Mouse (Mus musculus) bone marrow, adult 2 months (tissue): ENCODE data around the gene Akap9. TPM values are rescaled to one million over a fixed set of nuclear protein-coding genes. Genes with fewer than 3 reads are reported as not detected.
"Not testable (repeated sequence)": the region's sequence is repeated elsewhere in the genome, so short reads cannot be mapped to it uniquely, and the experiment has no call there.

Source experiments
- H3K27ac ChIP-seq: fragments of 200-500 bp; 2 replicates; pipeline ENCODE4 v1.5.1; 2012; ENCODE audit warnings: low read depth, mild to moderate bottlenecking, control low read depth, inconsistent platforms, low read length; ENCODE audit not compliant: control insufficient read depth, poor library complexity, insufficient read depth
- H3K4me1 ChIP-seq: fragments of 200-500 bp; 2 replicates; pipeline ENCODE4 v1.6.1; 2011; ENCODE audit warnings: low read length; ENCODE audit not compliant: control insufficient read depth, insufficient read depth
- H3K4me3 ChIP-seq: fragments of 200-500 bp; replicated peaks from 2 replicates; pipeline ENCODE3; 2011; ENCODE audit warnings: mild to moderate bottlenecking, low read depth, low read length, control low read depth; ENCODE audit not compliant: control insufficient read depth
- CTCF ChIP-seq: fragments of 200-500 bp; IDR thresholded peaks from 2 replicates; pipeline ENCODE4 v1.5.1; 2011; ENCODE audit warnings: low read length, control low read depth; ENCODE audit not compliant: control insufficient read depth, insufficient read depth
- POLR2A ChIP-seq: fragments of 200-500 bp; IDR thresholded peaks from 2 replicates; pipeline ENCODE4 v1.6.1; 2011; ENCODE audit warnings: low read depth, mild to moderate bottlenecking, control low read depth, low read length, borderline replicate concordance; ENCODE audit not compliant: control insufficient read depth
- WGBS: fragments of 180-500 bp; shearing (Covaris S2); methylation state at CpG from one replicate; pipeline ENCODE4 v1.1.7; 2018; 5-methylcytosine and 5-hydroxymethylcytosine counted together
- polyA plus RNA-seq: library from polyadenylated mRNA; stranded (reverse); fragments of >200 nt; gene quantifications from 2 replicates; pipeline ENCODE4 v1.2.4, GENCODE M21; 2011; ENCODE audit warnings: low replicate concordance; ENCODE audit not compliant: missing spikeins, insufficient read depth, insufficient read length

Gene Akap9
- polyA plus RNA-seq, 1 experiment = 12.5 TPM

DNA sequence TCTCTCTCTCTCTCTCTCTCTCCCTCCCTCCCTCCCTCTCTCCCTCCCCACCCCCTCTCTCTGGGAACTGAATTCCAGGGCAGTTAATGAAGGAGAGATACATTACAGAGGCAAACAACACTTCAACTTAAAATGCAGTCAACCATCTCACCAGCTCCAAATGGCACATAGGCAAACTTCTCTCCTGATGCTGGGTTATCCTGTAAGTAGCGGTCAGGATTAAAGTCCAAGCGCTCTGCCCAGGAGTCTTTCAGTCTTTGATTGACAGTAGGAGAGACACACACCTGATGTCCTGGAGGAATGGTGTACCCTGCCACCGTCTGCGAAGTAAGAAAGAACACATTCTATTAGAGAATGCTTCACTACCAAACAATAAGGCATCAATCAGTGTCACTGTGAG lies 158.5 kb downstream of the Akap9 start:
- TF ChIP-seq POLR2A (no peak), CTCF (no peak)
- H3K27ac ChIP-seq = no peak overlapping the region
- no peak overlapping the region for H3K4me3 ChIP-seq
- H3K4me1 ChIP-seq = no peaks in the 10 kb centered on the region
- 90% methylated on average over 4 of the region's 4 CpGs for WGBS

DNA sequence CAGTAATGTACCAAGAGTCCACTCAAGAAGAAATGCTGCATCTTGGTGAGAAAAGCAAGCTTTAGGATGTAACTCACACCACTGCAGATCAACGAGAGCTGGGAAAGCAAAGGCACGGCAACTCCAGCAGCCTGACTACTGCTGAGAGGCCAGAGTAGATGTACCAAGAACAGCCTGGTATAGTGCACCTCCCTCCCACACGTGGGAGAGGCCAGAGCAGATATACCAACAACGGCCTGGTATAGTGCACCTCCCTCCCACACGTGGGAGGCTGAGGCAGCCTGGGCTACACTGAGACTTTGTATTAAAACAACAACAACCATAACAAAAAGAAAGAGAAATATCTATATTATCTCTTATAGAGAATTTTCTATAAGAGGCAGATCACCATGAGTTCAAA lies 160.3 kb downstream of the Akap9 start:
- H3K4me1 ChIP-seq = no peaks in the 10 kb centered on the region
- TF ChIP-seq CTCF (no peak), POLR2A (no peak)
- no peak overlapping the region for H3K4me3 ChIP-seq
- WGBS = 79% methylated on average over 5 of the region's 5 CpGs
- no peak overlapping the region for H3K27ac ChIP-seq

DNA sequence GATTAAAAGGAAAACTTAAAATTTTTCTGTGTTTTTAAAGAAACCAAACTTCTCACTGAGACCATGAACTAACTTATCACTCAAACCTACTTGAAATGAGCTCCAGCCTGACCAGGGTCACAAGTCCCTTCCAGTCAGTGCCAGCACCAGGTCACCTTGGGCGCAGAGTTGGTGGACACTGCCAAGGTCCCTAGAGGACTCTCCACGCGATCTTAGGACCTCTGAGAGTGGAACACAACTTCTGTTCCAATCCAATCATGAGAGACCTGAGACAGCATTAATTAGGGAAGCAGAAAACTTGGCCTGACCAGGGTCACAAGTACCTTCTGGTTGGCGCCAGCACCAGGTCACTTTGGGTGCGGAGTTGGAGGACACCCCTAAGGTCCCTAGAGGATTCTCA lies 166.6 kb downstream of the Akap9 start:
- WGBS = 88% methylated on average over 5 of the region's 5 CpGs
- no peak overlapping the region for H3K27ac ChIP-seq
- TF ChIP-seq CTCF (no peak), POLR2A (no peak)
- no peak overlapping the region for H3K4me3 ChIP-seq
- H3K4me1 ChIP-seq = no peaks in the 10 kb centered on the region

DNA sequence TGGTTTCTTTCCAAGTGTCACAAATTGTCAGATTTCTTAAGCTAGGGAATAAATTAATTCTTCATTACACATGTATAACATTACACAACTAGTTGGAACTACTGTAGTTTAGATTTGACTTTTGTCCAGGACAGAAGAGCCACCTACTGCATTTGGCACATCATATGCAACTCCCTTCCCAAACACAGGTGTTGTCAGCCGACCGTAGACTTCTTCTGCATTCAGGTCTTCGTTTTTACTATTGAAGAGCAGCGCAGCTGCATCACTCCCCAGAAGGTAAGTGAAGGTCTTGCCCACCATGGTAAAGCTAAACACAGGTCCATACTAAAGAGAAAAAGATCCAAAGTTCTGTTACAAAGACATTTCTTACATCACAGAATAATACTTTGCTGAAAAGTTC lies 173.2 kb downstream of the Akap9 start:
- no peaks in the 10 kb centered on the region; the same call in 1 of the 2 replicates for H3K4me1 ChIP-seq

DNA sequence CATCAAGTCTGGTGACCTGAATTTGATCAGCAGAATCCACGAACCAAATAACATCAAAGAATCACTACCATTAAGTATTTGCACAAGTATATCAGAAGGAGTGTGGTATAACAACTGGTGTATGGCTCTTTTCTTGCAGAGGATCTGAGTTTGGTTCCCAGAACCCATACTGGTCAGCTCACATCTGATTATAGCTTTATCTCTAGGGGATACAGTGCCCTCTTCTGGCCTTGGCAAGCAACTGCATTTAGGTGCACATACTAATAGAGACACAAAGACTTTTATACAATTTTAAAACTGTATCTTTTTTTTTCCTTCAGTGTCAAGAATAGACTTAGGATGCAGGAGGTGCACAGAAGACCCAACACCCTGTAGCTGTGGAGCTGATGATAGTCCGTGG lies 173.9 kb downstream of the Akap9 start:
- no peak overlapping the region for H3K4me3 ChIP-seq
- no peak for TF ChIP-seq CTCF
- no peak for TF ChIP-seq POLR2A
- H3K27ac ChIP-seq = no peak overlapping the region
- H3K4me1 ChIP-seq = no peaks in the 10 kb centered on the region; the same call in 1 of the 2 replicates
- 83% methylated on average over 2 of the region's 2 CpGs for WGBS

More for the DNA sequence above, 173.2 kb downstream of the Akap9 start:
- no peak overlapping the region for H3K27ac ChIP-seq
- TF ChIP-seq CTCF (no peak), POLR2A (no peak)
- no peak overlapping the region for H3K4me3 ChIP-seq
- 88% methylated on average over 4 of the region's 4 CpGs for WGBS

DNA sequence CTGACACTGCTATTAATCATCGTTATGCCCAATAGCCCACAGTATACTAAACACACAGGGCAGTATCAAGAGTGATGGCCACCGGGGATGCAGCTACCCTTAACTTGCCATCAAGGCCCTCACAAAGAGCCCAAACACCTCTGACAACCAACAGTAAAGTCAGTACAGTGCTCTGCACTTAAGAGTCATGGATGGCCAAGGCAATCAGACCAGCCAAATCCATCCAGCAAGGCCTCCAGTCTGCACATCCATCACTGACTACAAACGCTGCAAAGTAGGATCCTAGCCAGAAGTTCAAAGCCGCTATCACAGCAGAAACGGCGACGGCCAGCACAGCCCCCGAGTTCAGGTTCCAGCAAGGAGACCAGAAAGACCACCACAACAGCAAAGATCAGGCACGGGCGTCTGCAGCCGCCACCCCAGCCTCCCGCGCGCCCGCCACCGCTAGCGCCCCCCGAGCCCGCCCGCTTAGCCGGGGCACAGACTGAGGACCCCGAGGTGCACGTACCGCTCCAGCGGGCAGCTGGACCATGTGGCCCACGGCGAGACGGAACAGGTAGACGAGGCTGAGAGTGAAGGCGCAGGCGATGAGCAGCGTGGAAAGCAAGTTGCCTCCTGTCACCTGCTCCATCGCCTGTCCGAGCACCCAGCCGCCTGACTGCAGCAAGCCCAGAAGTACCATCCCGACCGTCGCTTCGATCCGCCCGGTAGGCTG lies 175.9 kb downstream of the Akap9 start:
- no peaks in the 10 kb centered on the region; the same call in 1 of the 2 replicates for H3K4me1 ChIP-seq
- peak overlapping the region; percentile 86 for H3K4me3 ChIP-seq
- peak overlapping the region; percentile 46; the same call in 1 of the 2 replicates for H3K27ac ChIP-seq
- 2% methylated on average over 41 of the region's 41 CpGs for WGBS
- no peak for TF ChIP-seq POLR2A
- TF ChIP-seq CTCF = no peak

DNA sequence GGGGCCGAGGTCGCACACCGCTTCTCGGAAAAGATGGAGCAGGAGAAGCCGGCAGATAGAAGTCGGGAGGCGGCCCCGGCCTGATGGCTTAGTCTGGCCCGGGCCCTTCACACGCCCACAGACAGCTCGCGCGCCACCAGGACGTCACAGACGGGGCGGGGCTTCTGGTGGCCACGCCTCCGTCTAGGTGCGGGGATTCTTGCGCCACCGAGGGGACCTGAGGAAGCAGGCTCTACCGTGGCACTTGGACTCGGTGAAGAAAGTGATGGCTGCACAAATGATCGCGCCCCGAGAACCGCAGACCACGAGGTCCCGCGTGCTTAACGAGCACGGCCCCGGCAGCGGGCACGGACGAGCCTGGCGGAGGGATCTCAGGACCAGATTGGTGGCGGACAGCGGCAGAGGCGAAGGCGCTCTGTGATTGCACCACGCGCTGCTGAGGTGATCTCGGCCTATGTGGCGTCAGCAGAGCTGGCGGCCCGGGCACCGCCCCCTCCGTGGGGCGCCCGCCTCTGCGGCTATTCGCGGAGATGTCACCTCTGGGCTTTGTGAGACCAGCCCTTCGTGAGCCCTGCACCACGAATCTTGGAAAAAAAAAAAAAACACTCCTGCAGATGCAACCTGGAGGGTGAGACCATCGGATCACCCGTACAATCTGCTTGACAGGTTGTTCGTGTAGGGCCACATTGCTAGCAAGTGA lies 176.6 kb downstream of the Akap9 start, which contains the start of gene Cyp51:
Gene Cyp51, minus strand, starts transcription at position 406 of the 700 bp plus-strand sequence.
- H3K27ac ChIP-seq = peak within 1 kb of the TSS; percentile 87
- peak within 1 kb of the TSS; percentile 86 for H3K4me3 ChIP-seq
- WGBS = under 1% methylated on average over 59 of the region's 59 CpGs
- peak; percentile 33; the same call in 1 of the 2 replicates for TF ChIP-seq POLR2A
- TF ChIP-seq CTCF = no peak
- no peaks in the 10 kb centered on the region; the same call in 1 of the 2 replicates for H3K4me1 ChIP-seq

DNA sequence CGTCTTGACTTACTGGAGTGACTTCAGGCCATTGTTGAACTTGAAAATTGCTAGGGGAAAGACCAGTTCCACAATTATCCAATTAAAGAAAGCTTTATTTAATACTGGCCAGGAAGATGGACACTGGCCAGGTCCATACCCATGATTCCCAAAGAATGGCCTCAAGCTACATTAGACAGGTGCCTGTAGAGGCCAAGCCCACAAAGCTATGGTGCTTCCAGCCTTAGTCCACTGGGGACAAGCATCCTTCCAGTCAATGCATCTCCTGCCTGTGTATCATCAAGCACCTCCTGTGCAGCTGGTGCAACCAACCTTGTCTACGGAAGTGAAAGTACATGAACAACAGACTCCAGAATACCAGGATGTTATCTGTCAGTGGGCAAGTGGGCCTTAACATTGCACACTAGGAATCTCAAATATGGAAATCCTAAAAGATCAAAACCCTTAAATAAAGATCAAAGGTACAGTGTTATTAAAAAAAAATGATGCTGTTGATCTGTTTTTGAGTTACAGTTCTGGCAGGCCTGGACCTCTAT lies 177.9 kb downstream of the Akap9 start:
- H3K4me3 ChIP-seq = no peak overlapping the region
- H3K27ac ChIP-seq = no peak overlapping the region
- 85% methylated on average over 2 of the region's 2 CpGs for WGBS
- H3K4me1 ChIP-seq = no peaks in the 10 kb centered on the region; the same call in 1 of the 2 replicates
- TF ChIP-seq CTCF (no peak), POLR2A (no peak)

DNA sequence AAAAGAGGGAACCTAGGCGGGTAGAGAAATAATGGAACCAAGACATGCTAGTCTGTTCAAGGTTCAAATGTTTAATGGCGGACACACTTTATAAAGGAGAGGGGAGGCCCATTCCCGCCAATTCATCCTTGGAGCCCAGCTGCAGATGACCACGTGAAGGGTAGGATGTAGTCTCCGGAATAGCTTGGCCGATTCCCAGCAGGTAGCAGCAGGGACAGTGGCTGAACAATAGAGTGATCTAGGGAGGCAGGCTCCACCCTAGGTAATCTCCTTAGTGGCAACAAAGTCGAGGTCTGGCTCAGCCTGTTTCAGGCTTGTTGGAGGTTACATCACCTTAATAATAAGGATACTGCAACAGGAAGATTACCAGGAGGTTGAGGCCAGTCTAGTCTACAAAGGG lies 179.2 kb downstream of the Akap9 start:
- not testable (repeated sequence) for H3K27ac ChIP-seq, H3K4me1 ChIP-seq, H3K4me3 ChIP-seq
- WGBS = 70% methylated on average over 7 of the region's 7 CpGs
